Comparison of ENCODE assay signal across 26 mouse cellular contexts in genomic region chr19:37304006-37304405, GRCm38 (mm10). TPM values are rescaled to one million over a fixed set of nuclear protein-coding genes. Genes with fewer than 3 reads are reported as not detected.
DNase-seq lines count a peak whose midpoint lies in the region; ATAC-seq lines count a peak whose summit lies in the region.
"Had no signal": no experiment of that assay in that cellular context is flagged by ENCODE, and none has a peak within 500 bp of the region (broad histone marks: within the 10 kb centered on the region; RNA-seq: fewer than 3 reads in every experiment).

No protein-coding gene starts in this region.

- 75% methylated on average over 4 of the region's 4 CpGs for WGBS in neural tube, embryonic 15.5 days

- no peaks in the 10 kb centered on the region for H3K4me1 ChIP-seq in neural tube, embryonic 15.5 days
- H3K4me1 ChIP-seq: embryonic facial prominence, embryonic 13.5 days; embryonic facial prominence, embryonic 15.5 days; forebrain, embryonic 13.5 days; forebrain, embryonic 15.5 days had no signal

- no peak overlapping the region for H3K4me3 ChIP-seq in neural tube, embryonic 15.5 days (replicated peaks)
- H3K4me3 ChIP-seq: embryonic facial prominence, embryonic 13.5 days; embryonic facial prominence, embryonic 15.5 days; forebrain, embryonic 13.5 days; forebrain, embryonic 15.5 days had no signal

- no peak overlapping the region for H3K4me2 ChIP-seq in neural tube, embryonic 15.5 days
- H3K4me2 ChIP-seq: embryonic facial prominence, embryonic 13.5 days; embryonic facial prominence, embryonic 15.5 days; forebrain, embryonic 13.5 days; forebrain, embryonic 15.5 days had no signal

- H3K27ac ChIP-seq in neural tube, embryonic 15.5 days (replicated peaks): no peak overlapping the region
- H3K27ac ChIP-seq: embryonic facial prominence, embryonic 13.5 days; embryonic facial prominence, embryonic 15.5 days; forebrain, embryonic 13.5 days; forebrain, embryonic 15.5 days had no signal

- no peaks in the 10 kb centered on the region for H3K9me3 ChIP-seq in neural tube, embryonic 15.5 days (replicated peaks)
- H3K9me3 ChIP-seq: embryonic facial prominence, embryonic 13.5 days; embryonic facial prominence, embryonic 15.5 days; forebrain, embryonic 13.5 days; forebrain, embryonic 15.5 days; G1E had no signal

- no peaks in the 10 kb centered on the region for H3K27me3 ChIP-seq in neural tube, embryonic 15.5 days (replicated peaks)
- H3K27me3 ChIP-seq: CH12.LX; embryonic facial prominence, embryonic 13.5 days; embryonic facial prominence, embryonic 15.5 days; forebrain, embryonic 13.5 days; forebrain, embryonic 15.5 days; Patski had no signal

- no peak for ATAC-seq in neural tube, embryonic 15.5 days (ENCODE audit: low FRiP score)
- ATAC-seq: activated CD4-positive, CD25-positive, alpha-beta regulatory T cell, adult 4 months; CD4-positive, CD25-positive, alpha-beta regulatory T cell, adult 4 months; forebrain, embryonic 13.5 days; forebrain, embryonic 15.5 days; forebrain, postnatal 0 days; Patski had no signal

- H3K36me3 ChIP-seq in neural tube, embryonic 15.5 days: peaks cover 10% of the 10 kb centered on the region
- H3K36me3 ChIP-seq: embryonic facial prominence, embryonic 15.5 days; forebrain, embryonic 15.5 days had no signal

- DNase-seq in heart, adult 11 months: peak; percentile 74
- no peak for DNase-seq in heart, postnatal 4 days
- peak; percentile 22 for DNase-seq in retina, postnatal 1 day
- DNase-seq in retina, embryonic 14.5 days (ENCODE audit: low spot score): no peak
- DNase-seq: adrenal gland, adult 8-10 months; adrenal gland, postnatal 14 days; adrenal gland, postnatal 36 days; B cell, adult 2 months; cerebellum, adult 11 months; cerebellum, adult 18-20 months; cerebellum, adult 8-10 months; cerebellum, adult 9-11 months; cerebellum, postnatal 14 days; cerebellum, postnatal 36 days; embryo, embryonic 11 days; forebrain, postnatal 0 days had no signal

- H3K9ac ChIP-seq in neural tube, embryonic 15.5 days (replicated peaks): no peak overlapping the region
- H3K9ac ChIP-seq: embryonic facial prominence, embryonic 13.5 days; embryonic facial prominence, embryonic 15.5 days; forebrain, embryonic 13.5 days; forebrain, embryonic 15.5 days; forebrain, postnatal 0 days had no signal

RNA-seq across cellular contexts. Expression of gene Ide, which starts 33.6 kb away (rescaled TPM):
- 100 to 1,000 TPM; 102 to 106 TPM for total RNA-seq in heart, postnatal 4 days (2021)
- polyA plus RNA-seq in neural tube, embryonic 15.5 days (2015; fragmentation: Nextera tagmentation; extraction: Ambion mirVana): 47.2 and 54.6 TPM in 2 replicates

Comparison
In these comparisons a context has a peak if more than half of its experiments do, and no peak if none do; other contexts are left out.
1. DNase-seq: peak in heart, adult 11 months (single experiment) and retina, postnatal 1 day (single experiment); none in heart, postnatal 4 days (single experiment) and retina, embryonic 14.5 days (single experiment).